Mouse (Mus musculus): ENCODE measurements around the gene Phf11b.
"Not testable (repeated sequence)": the region's sequence is repeated elsewhere in the genome, so short reads cannot be mapped to it uniquely, and the experiment has no call there.

The Phf11b gene

GRCm38 (mm10) chr14:59341189-59341588 is at the start of gene Phf11b:
Phf11b (minus strand) TSS chr14:59341351.
- in situ Hi-C loops (cut with MboI; ENCODE audit: low pct_unique_long_range_greater_than_20kb in 1 of 2, low sequenced_read_pairs in 2 of 2, unreplicated experiment in 1 of 2): loop anchor here in 1 of 2 experiments (25.0 kb wide), 1 partner anchor 221 kb away; no protein-coding TSS in a partner anchor

- in situ Hi-C loops (cut with MboI; ENCODE audit: low pct_unique_long_range_greater_than_20kb in 1 of 2, low sequenced_read_pairs in 2 of 2, unreplicated experiment in 1 of 2): not testable (repeated sequence)
Measured at GRCm38 (mm10) chr14:59390181-59390580, 49.0 kb upstream of the Phf11b start.

GRCm38 (mm10) chr14:59389532-59389931 is 48.4 kb upstream of the Phf11b start:
- in situ Hi-C loops (cut with MboI; ENCODE audit: low pct_unique_long_range_greater_than_20kb in 1 of 2, low sequenced_read_pairs in 2 of 2, unreplicated experiment in 1 of 2): no loop called here

- in situ Hi-C loops (cut with MboI; ENCODE audit: low pct_unique_long_range_greater_than_20kb in 1 of 2, low sequenced_read_pairs in 2 of 2, unreplicated experiment in 1 of 2): loop anchor here in 1 of 2 experiments (10.0 kb wide), 1 partner anchor 64 kb away; no protein-coding TSS in a partner anchor
Measured at GRCm38 (mm10) chr14:59370348-59371068, 29.4 kb upstream of the Phf11b start.

- in situ Hi-C loops (cut with MboI; ENCODE audit: low pct_unique_long_range_greater_than_20kb in 1 of 2, low sequenced_read_pairs in 2 of 2, unreplicated experiment in 1 of 2): no loop called here
Measured at GRCm38 (mm10) chr14:59366386-59367105, 25.4 kb upstream of the Phf11b start.

GRCm38 (mm10) chr14:59365244-59365644 is 24.1 kb upstream of the Phf11b start, which contains the start of gene Phf11d:
Phf11d (minus strand) TSS chr14:59365470.
- in situ Hi-C loops (cut with MboI; ENCODE audit: low pct_unique_long_range_greater_than_20kb in 1 of 2, low sequenced_read_pairs in 2 of 2, unreplicated experiment in 1 of 2): no loop called here

GRCm38 (mm10) chr14:59339541-59339940 is 1.6 kb downstream of the Phf11b start:
- in situ Hi-C loops (cut with MboI; ENCODE audit: low pct_unique_long_range_greater_than_20kb in 1 of 2, low sequenced_read_pairs in 2 of 2, unreplicated experiment in 1 of 2): loop anchor here in 1 of 2 experiments (25.0 kb wide), 1 partner anchor 223 kb away; no protein-coding TSS in a partner anchor

GRCm38 (mm10) chr14:59336056-59336455 is 5.1 kb downstream of the Phf11b start:
- in situ Hi-C loops (cut with MboI; ENCODE audit: low pct_unique_long_range_greater_than_20kb in 1 of 2, low sequenced_read_pairs in 2 of 2, unreplicated experiment in 1 of 2): loop anchor here in 1 of 2 experiments (25.0 kb wide), 1 partner anchor 226 kb away; no protein-coding TSS in a partner anchor

GRCm38 (mm10) chr14:59330499-59330898 is 10.7 kb downstream of the Phf11b start:
- in situ Hi-C loops (cut with MboI; ENCODE audit: low pct_unique_long_range_greater_than_20kb in 1 of 2, low sequenced_read_pairs in 2 of 2, unreplicated experiment in 1 of 2): loop anchor here in 1 of 2 experiments (25.0 kb wide), 1 partner anchor 232 kb away; no protein-coding TSS in a partner anchor

- in situ Hi-C loops (cut with MboI; ENCODE audit: low pct_unique_long_range_greater_than_20kb in 1 of 2, low sequenced_read_pairs in 2 of 2, unreplicated experiment in 1 of 2): not testable (repeated sequence)
Measured at GRCm38 (mm10) chr14:59319970-59320369, 21.2 kb downstream of the Phf11b start.

- in situ Hi-C loops (cut with MboI; ENCODE audit: low pct_unique_long_range_greater_than_20kb in 1 of 2, low sequenced_read_pairs in 2 of 2, unreplicated experiment in 1 of 2): not testable (repeated sequence)
Measured at GRCm38 (mm10) chr14:59319036-59319435, 22.1 kb downstream of the Phf11b start.

- in situ Hi-C loops (cut with MboI; ENCODE audit: low pct_unique_long_range_greater_than_20kb in 1 of 2, low sequenced_read_pairs in 2 of 2, unreplicated experiment in 1 of 2): not testable (repeated sequence)
Measured at GRCm38 (mm10) chr14:59297391-59297790, 43.8 kb downstream of the Phf11b start, which contains the start of gene Phf11a. Phf11a (minus strand) TSS chr14:59297522.

- in situ Hi-C loops (cut with MboI; ENCODE audit: low pct_unique_long_range_greater_than_20kb in 1 of 2, low sequenced_read_pairs in 2 of 2, unreplicated experiment in 1 of 2): not testable (repeated sequence)
Measured at GRCm38 (mm10) chr14:59291769-59292168, 49.4 kb downstream of the Phf11b start.

GRCm38 (mm10) chr14:59274961-59275360 is 66.2 kb downstream of the Phf11b start:
- in situ Hi-C loops (cut with MboI; ENCODE audit: low pct_unique_long_range_greater_than_20kb in 1 of 2, low sequenced_read_pairs in 2 of 2, unreplicated experiment in 1 of 2): not testable (repeated sequence)

Data from mouse embryonic stem cell (cell line).